Mouse (Mus musculus): ENCODE measurements around the gene Srrm3.

GRCm38 (mm10) chr5:135822316-135822944 is 15.7 kb downstream of the Srrm3 start:
- TF ChIP-seq CTCF (IDR thresholded peaks at IDR 0.05; ENCODE audit: control insufficient read depth, insufficient read depth, insufficient replicate concordance, low read depth, low read length) (no peak), POLR2A (IDR thresholded peaks at IDR 0.05; ENCODE audit: control insufficient read depth, low read depth, low read length) (no peak)
